Mouse (Mus musculus) CH12.LX (cell line): Measurements from ENCODE around the gene Hist1h2ab. TPM values are rescaled to one million over a fixed set of nuclear protein-coding genes. Genes with fewer than 3 reads are reported as not detected.

Experiments used
- DNase-seq: peaks from one replicate; pipeline ENCODE4 v3.0.0-alpha.2; 2013; ENCODE audit errors: extremely low read depth
- H3K27ac ChIP-seq: 2 replicates; pipeline ENCODE4 v1.5.1; 2012; ENCODE audit warnings: low read depth, mild to moderate bottlenecking, control low read depth, moderate library complexity; ENCODE audit not compliant: insufficient read depth
- H3K27me3 ChIP-seq: replicated peaks from 2 replicates; pipeline ENCODE3; 2012; ENCODE audit warnings: inconsistent platforms
- H3K36me3 ChIP-seq, 2 experiments: replicated peaks in 1 of 2; 2 replicates each; pipeline versions ENCODE3 to v1.6.1; 2012; ENCODE audit warnings: inconsistent platforms in 1 of 2, low read length in 1 of 2, mild to moderate bottlenecking in 1 of 2, mixed read lengths in 1 of 2, moderate library complexity in 1 of 2; ENCODE audit not compliant: control insufficient read depth in 1 of 2, insufficient read depth in 1 of 2
- H3K4me1 ChIP-seq, 2 experiments: 2 replicates each; pipeline ENCODE4 v1.6.1; 2012; ENCODE audit warnings: inconsistent platforms in 1 of 2, moderate library complexity in 1 of 2; ENCODE audit not compliant: insufficient read depth in 2 of 2, control insufficient read depth in 1 of 2
- H3K4me2 ChIP-seq: 2 replicates; pipeline ENCODE4 v1.6.1; 2012; ENCODE audit warnings: low read depth, mild to moderate bottlenecking, control low read depth; ENCODE audit not compliant: poor library complexity, insufficient read depth, severe bottlenecking
- H3K4me3 ChIP-seq, 3 experiments: fragments of 150-350 bp in 1 of 3; sonication (generic) in 1 of 3; replicated peaks in 1 of 3; 2 replicates each; pipeline versions ENCODE3 to v1.5.1; 2011 to 2012; ENCODE audit warnings: low read depth in 2 of 3, low read length in 2 of 3, mild to moderate bottlenecking in 2 of 3, moderate library complexity in 2 of 3, control low read depth in 1 of 3, improper control_type of control experiment in 1 of 3, inconsistent platforms in 1 of 3, mixed read lengths in 1 of 3; ENCODE audit not compliant: poor library complexity in 1 of 3
- H3K79me2 ChIP-seq: replicated peaks from 2 replicates; pipeline ENCODE4 v1.6.1; 2012; ENCODE audit warnings: mild to moderate bottlenecking, moderate library complexity; ENCODE audit not compliant: control insufficient read depth, poor library complexity, insufficient read depth, severe bottlenecking; ENCODE audit errors: extremely low read depth
- H3K9ac ChIP-seq: 2 replicates; pipeline ENCODE4 v1.6.1; 2012; ENCODE audit warnings: low read depth, mild to moderate bottlenecking, control low read depth, moderate library complexity; ENCODE audit not compliant: insufficient read depth
- H3K9me3 ChIP-seq: replicated peaks from 2 replicates; pipeline ENCODE3; 2012; ENCODE audit warnings: low read length, inconsistent platforms, mixed read lengths
- BHLHE40 ChIP-seq: IDR thresholded peaks from 2 replicates; pipeline ENCODE4 v1.6.1; 2011; ENCODE audit warnings: mild to moderate bottlenecking, low read depth, low read length, improper control_type of control experiment
- CHD1 ChIP-seq: IDR thresholded peaks from 2 replicates; pipeline ENCODE4 v1.6.1; 2012; ENCODE audit warnings: low read depth, low read length, improper control_type of control experiment, inconsistent platforms
- CHD2 ChIP-seq: IDR thresholded peaks from 2 replicates; pipeline ENCODE4 v1.6.1; 2011; ENCODE audit warnings: low read length, improper control_type of control experiment
- CTCF ChIP-seq, 2 experiments: IDR thresholded peaks in 1 of 2; conservative IDR thresholded peaks in 1 of 2; 2 replicates each; pipeline ENCODE4 v1.5.1; 2011 to 2012; ENCODE audit warnings: low read depth in 2 of 2, low read length in 2 of 2, improper control_type of control experiment in 1 of 2, inconsistent platforms in 1 of 2, mild to moderate bottlenecking in 1 of 2, moderate library complexity in 1 of 2
- ELF1 ChIP-seq: IDR thresholded peaks from 2 replicates; pipeline ENCODE4 v1.6.1; 2014; ENCODE audit warnings: low read depth, mild to moderate bottlenecking, inconsistent platforms, low read length, improper control_type of control experiment
- EP300 ChIP-seq: IDR thresholded peaks from 2 replicates; pipeline ENCODE4 v1.6.1; 2011; ENCODE audit warnings: low read length, improper control_type of control experiment
- ETS1 ChIP-seq: conservative IDR thresholded peaks from 2 replicates; pipeline ENCODE4 v1.6.1; 2012; ENCODE audit warnings: low read depth, mild to moderate bottlenecking, inconsistent platforms, low read length, improper control_type of control experiment, moderate library complexity
- HCFC1 ChIP-seq: IDR thresholded peaks from 2 replicates; pipeline ENCODE4 v1.6.1; 2012; ENCODE audit warnings: low read depth, mild to moderate bottlenecking, inconsistent platforms, low read length, improper control_type of control experiment
- IRF4 ChIP-seq: IDR thresholded peaks from 2 replicates; pipeline ENCODE4 v1.6.1; 2014; ENCODE audit warnings: low read depth, mild to moderate bottlenecking, inconsistent platforms, low read length, improper control_type of control experiment
- JUN ChIP-seq: IDR thresholded peaks from 2 replicates; pipeline ENCODE4 v1.6.1; 2011; ENCODE audit warnings: low read depth, mild to moderate bottlenecking, low read length, improper control_type of control experiment, moderate library complexity; ENCODE audit not compliant: insufficient read depth
- MAFK ChIP-seq: IDR thresholded peaks from 2 replicates; pipeline ENCODE4 v1.6.1; 2011; ENCODE audit warnings: low read length, improper control_type of control experiment; ENCODE audit not compliant: insufficient replicate concordance
- MYC ChIP-seq: IDR thresholded peaks from 2 replicates; pipeline ENCODE4 v1.6.1; 2011; ENCODE audit warnings: low read depth, mild to moderate bottlenecking, improper control_type of control experiment, low read length
- NRF1 ChIP-seq: IDR thresholded peaks from 2 replicates; pipeline ENCODE4 v1.6.1; 2014; ENCODE audit warnings: low read depth, mild to moderate bottlenecking, inconsistent platforms, low read length, improper control_type of control experiment, moderate library complexity
- PAX5 ChIP-seq: IDR thresholded peaks from 2 replicates; pipeline ENCODE4 v1.6.1; 2012; ENCODE audit warnings: low read length, inconsistent platforms, mixed read lengths
- POLR2A ChIP-seq: IDR thresholded peaks from 2 replicates; pipeline ENCODE4 v1.6.1; 2011; ENCODE audit warnings: low read depth, mild to moderate bottlenecking, improper control_type of control experiment, low read length
- RAD21 ChIP-seq: IDR thresholded peaks from 2 replicates; pipeline ENCODE4 v1.6.1; 2011; ENCODE audit warnings: low read depth, mild to moderate bottlenecking, low read length, improper control_type of control experiment, moderate library complexity
- RCOR1 ChIP-seq: conservative IDR thresholded peaks from 2 replicates; pipeline ENCODE4 v1.6.1; 2012; ENCODE audit warnings: low read depth, mild to moderate bottlenecking, inconsistent platforms, low read length, improper control_type of control experiment
- SIN3A ChIP-seq: IDR thresholded peaks from 2 replicates; pipeline ENCODE4 v1.6.1; 2012; ENCODE audit warnings: low read length, improper control_type of control experiment, inconsistent platforms
- SMC3 ChIP-seq: IDR thresholded peaks from 2 replicates; pipeline ENCODE4 v1.6.1; 2011; ENCODE audit warnings: low read depth, low read length, improper control_type of control experiment
- TBP ChIP-seq: conservative IDR thresholded peaks from 2 replicates; pipeline ENCODE4 v1.6.1; 2011; ENCODE audit warnings: low read depth, low read length, improper control_type of control experiment
- TCF12 ChIP-seq: IDR thresholded peaks from 2 replicates; pipeline ENCODE4 v1.6.1; 2014; ENCODE audit warnings: low read depth, mild to moderate bottlenecking, inconsistent platforms, low read length, improper control_type of control experiment
- USF1 ChIP-seq: IDR thresholded peaks from 2 replicates; pipeline ENCODE4 v1.6.1; 2014; ENCODE audit warnings: low read depth, mild to moderate bottlenecking, inconsistent platforms, low read length, improper control_type of control experiment
- ZC3H11A ChIP-seq: IDR thresholded peaks from 2 replicates; pipeline ENCODE4 v1.6.1; 2012; ENCODE audit warnings: low read depth, mild to moderate bottlenecking, inconsistent platforms, low read length, improper control_type of control experiment
- ZMIZ1 ChIP-seq: IDR thresholded peaks from 2 replicates; pipeline ENCODE4 v1.6.1; 2012; ENCODE audit warnings: low read depth, mild to moderate bottlenecking, inconsistent platforms, low read length, improper control_type of control experiment
- dilution Hi-C: fragments of 300-500 bp; cut with MboI; formaldehyde crosslinking; loops from 2 replicates; pipeline ENCODE4 v1.14.3; 2020; ENCODE audit warnings: low sequenced_read_pairs; ENCODE audit not compliant: extremely low pct_unique_long_range_greater_than_20kb, extremely low pct_ligation_motif_present
- in situ Hi-C: fragments of 300-500 bp; cut with MboI; formaldehyde crosslinking; loops from 3 replicates; pipeline ENCODE4 v1.14.3; 2019; ENCODE audit warnings: low sequenced_read_pairs, low pct_ligation_motif_present, low pct_unique_long_range_greater_than_20kb, mixed read lengths
- polyA plus RNA-seq: library from polyadenylated mRNA; unstranded; fragments of >175 nt; gene quantifications from 2 replicates; pipeline ENCODE4 v1.2.1, GENCODE M21; 2012; ENCODE audit warnings: low read depth; ENCODE audit not compliant: insufficient read length
- total RNA-seq, 2 experiments: library from RNA; depleted of rRNA; stranded (reverse); fragments of 300-350 nt in 1 of 2; fragments of >200 nt in 1 of 2; gene quantifications; 2 replicates each; pipeline ENCODE4 v1.2.3; 2012 to 2014

Hist1h2ab gene
- total and polyA plus RNA-seq, 3 experiments, result 2.9 to 2,243 (median 32.6) TPM

GRCm38 (mm10) chr13:23724239-23724638 is 26.7 kb upstream of the Hist1h2ab start:
- Histone ChIP-seq H3K27me3 (no peaks in the 10 kb centered on the region), H3K27ac (no peak overlapping the region), H3K36me3 (no peaks in the 10 kb centered on the region), H3K79me2 (no peaks in the 10 kb centered on the region), H3K4me1 (no peaks in the 10 kb centered on the region), H3K4me2 (no peak overlapping the region), H3K9me3 (no peaks in the 10 kb centered on the region), H3K9ac (no peak overlapping the region), H3K4me3 (no peak overlapping the region)
- DNase-seq, result no peak
- dilution Hi-C loops (no loop called here), in situ Hi-C loops (loop anchor here (10.0 kb wide), 1 partner anchor 89 kb away; no protein-coding TSS in a partner anchor)
- no peak for TF ChIP-seq POLR2A
- TF ChIP-seq ZMIZ1, result no peak
- no peak for TF ChIP-seq TCF12
- no peak for TF ChIP-seq RCOR1
- TF ChIP-seq SIN3A, result no peak
- no peak for TF ChIP-seq TBP
- TF ChIP-seq RAD21, result no peak
- no peak for TF ChIP-seq USF1
- no peak for TF ChIP-seq CHD1
- TF ChIP-seq JUN, result no peak
- no peak for TF ChIP-seq HCFC1
- no peak for TF ChIP-seq IRF4
- no peak for TF ChIP-seq SMC3
- no peak for TF ChIP-seq ETS1
- no peak for TF ChIP-seq BHLHE40
- no peak for TF ChIP-seq MAFK
- TF ChIP-seq CHD2, result no peak
- no peak for TF ChIP-seq ELF1
- TF ChIP-seq MYC, result no peak
- TF ChIP-seq CTCF (conservative IDR thresholded peaks at IDR 0.05 in 1 of 2, IDR thresholded peaks at IDR 0.05 in 1 of 2; ENCODE audit: low read depth in 2 of 2, low read length in 2 of 2), result no peak

- no peak for TF ChIP-seq USF1
- TF ChIP-seq EP300, result no peak
- TF ChIP-seq NRF1, result no peak
- TF ChIP-seq BHLHE40, result no peak
- no peak for TF ChIP-seq TCF12
- TF ChIP-seq CHD2, result no peak
- TF ChIP-seq PAX5, result no peak
- no peak for TF ChIP-seq ELF1
- TF ChIP-seq IRF4, result no peak
- no peak for TF ChIP-seq ZC3H11A
- no peak for TF ChIP-seq MYC
- H3K27me3 ChIP-seq, result no peaks in the 10 kb centered on the region
- no peaks in the 10 kb centered on the region for H3K79me2 ChIP-seq
- H3K9me3 ChIP-seq, result no peaks in the 10 kb centered on the region
- dilution Hi-C loops, result no loop called here
- no peak overlapping the region for H3K27ac ChIP-seq
- no peaks in the 10 kb centered on the region for H3K36me3 ChIP-seq
- no peak overlapping the region for H3K4me2 ChIP-seq
- in situ Hi-C loops, result loop anchor here (10.0 kb wide), 1 partner anchor 90 kb away; no protein-coding TSS in a partner anchor
- no peak overlapping the region for H3K9ac ChIP-seq
- no peaks in the 10 kb centered on the region for H3K4me1 ChIP-seq
- H3K4me3 ChIP-seq, result no peak overlapping the region
- no peak for DNase-seq
Observed at GRCm38 (mm10) chr13:23725213-23725612, 25.7 kb upstream of the Hist1h2ab start.
